Mouse (Mus musculus) spleen, adult 10 weeks (tissue): Measurements from ENCODE around the gene Gm10563. TPM values are rescaled to one million over a fixed set of nuclear protein-coding genes. Genes with fewer than 3 reads are reported as not detected.

ENCODE experiments used
- polyA plus RNA-seq: library from polyadenylated mRNA; stranded (reverse); fragments of 350-450 nt; fragmentation: Illumina TruSeq; extraction: RNeasy Lipid Tissue Mini Kit (QIAGEN cat#74804); gene quantifications from one replicate; pipeline ENCODE4 v1.2.3, GENCODE M21; 2015; ENCODE audit warnings: low replicate concordance; ENCODE audit not compliant: insufficient read depth

Gm10563 gene
- polyA plus RNA-seq: not detected

DNA sequence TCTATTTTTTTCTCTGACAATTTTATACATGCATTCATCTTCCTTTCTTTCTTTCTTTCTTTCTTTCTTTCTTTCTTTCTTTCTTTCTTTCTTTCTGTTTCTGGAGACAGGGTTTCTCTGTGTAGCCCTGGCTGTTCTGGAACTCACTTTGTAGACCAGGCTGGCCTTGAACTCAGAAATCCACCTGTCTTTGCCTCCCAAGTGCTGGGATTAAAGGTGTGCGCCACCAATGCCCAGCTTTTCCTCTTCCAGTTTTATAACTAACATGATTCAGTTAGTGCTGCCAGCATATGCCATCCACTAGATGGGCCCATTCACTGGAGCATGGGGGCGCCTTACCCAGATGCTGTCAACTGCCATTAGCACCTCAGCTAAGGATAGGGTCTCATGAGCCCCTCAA is at the start of gene Gm10563:
Gm10563 (minus strand) TSS at position 101 of the 400 bp plus-strand sequence.

DNA sequence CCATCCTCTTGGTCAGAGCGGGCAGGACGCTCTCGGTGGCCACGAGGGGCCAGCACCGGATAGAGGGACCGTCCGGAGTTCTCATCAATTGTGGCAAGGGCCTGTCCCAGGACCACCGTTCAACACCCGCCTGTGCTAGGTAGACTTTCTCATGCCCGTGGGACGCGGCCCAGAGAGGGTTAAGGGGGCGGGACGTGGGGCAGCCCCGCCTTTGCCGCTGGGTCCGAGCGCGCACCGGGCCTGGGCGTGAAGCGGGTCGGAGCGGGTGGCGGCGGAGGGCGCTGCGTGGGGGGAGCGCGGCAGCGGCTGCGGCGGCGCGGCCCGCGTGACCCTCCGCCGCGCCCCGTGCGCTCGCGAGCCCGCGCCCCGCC is 48.9 kb upstream of the Gm10563 start, which contains the start of gene Fndc10:
Fndc10 (plus strand) TSS at position 232 of the 371 bp plus-strand sequence.

DNA sequence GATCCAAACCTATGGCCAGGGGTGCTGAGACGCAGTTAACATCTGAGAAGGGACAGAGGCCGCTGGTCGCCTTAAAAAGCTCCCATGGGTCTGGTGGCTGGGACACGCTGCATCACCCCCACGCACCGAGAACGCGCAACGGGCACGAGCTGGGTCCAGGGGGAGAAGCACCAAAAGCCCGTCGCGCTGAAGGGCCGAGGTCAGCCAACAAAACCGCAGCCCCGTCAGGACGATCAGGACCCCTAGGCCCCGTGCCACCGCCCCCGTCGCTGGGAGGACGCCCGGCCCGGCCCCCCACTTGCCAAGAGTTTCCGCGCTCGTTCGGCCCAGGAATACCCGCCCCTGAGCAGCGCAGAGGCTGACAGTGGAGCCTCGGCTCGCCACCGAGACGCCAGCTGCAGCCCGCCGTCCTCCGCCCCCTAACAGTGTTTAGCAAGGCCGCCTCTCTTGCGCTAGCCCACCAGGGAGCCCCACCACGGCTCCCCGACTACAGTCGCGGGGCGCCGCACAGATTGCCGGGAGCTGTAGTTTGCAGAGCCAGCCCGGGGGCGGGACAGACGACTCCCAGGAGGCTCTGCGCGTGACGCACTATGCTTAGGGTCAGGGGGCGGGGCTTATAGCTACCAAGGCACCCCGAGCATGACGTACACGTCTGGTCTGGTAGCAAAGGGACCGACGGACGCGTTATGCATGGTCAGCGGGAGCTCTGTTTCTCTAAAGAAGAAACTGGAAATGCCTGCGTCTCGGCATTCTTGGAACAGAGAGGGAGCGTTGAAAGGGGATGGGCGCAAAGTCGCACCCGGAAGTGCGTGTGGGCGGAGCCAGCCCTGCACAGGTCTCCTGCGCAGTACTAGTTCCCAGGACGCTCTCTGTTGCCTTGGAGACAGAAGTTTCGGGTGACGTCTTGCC is 23.7 kb upstream of the Gm10563 start, which contains the start of gene Mib2:
Mib2 (minus strand) TSS at position 510 of the 909 bp plus-strand sequence.

DNA sequence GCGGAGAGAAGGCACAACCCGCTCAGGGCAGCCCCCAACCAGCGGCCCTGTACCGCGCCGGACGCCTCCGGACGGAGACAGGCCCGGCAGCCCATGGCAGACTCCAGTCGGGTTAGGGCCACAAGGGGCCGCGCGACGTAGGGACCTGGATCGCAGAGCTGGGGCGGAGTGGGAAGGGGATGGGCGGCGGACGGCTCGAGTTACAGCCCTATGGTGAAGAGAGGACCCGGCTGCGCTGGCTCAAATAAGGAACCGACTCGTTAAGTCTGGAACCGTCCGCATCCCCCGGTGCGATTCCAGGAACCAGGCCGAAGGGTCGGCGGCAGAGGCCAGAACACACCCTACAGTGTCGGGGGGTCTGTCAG is 7.9 kb upstream of the Gm10563 start, which contains the start of gene Mmp23:
Mmp23 (minus strand) TSS at position 299 of the 365 bp plus-strand sequence.

DNA sequence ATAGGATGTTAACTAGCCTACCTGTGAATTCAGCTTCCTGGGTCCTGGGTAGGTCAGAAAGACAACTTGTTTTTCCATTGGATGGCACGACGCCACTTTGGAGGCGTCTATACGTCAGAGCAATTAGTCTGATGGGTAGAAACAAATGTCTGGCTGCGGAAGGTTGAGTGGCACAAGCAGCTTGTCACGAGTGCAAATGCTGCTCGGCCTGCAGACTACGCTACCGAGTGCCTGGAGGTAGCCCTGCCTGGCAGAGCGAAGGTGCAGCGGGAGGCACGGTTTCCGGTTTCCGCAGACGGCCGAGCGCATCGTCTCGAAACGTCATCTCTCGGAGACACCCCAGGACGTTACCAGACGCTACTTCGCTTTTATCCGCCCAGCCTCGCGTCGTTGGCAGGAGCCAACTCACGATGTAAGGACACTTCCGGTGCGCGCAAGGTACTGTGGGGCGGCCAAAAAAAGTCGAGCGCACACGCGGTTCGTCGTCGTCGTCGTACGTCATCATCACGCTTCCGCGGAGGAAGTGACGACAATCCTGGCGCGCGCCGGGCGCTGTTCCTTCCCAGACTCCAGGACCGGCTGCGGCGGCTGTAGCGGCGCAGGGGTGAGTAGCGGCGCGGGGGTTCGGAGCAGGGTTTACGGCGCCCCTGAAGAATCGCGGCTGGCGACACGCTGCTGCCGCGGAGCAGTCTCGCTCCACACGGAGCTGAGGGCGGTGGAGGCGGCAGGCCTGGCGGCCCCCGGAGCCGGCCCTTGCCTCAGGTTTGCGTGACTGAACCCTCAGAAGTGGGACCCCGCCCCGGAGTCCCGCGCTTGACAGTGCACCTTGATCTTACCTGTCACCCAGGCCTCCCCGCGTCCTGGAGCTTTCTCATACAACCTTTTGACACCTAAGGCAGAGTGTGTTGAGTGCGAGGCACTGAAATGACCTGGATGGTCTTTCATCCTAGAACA is 20.6 kb downstream of the Gm10563 start, which contains the start of gene Cdk11b:
Cdk11b (plus strand) TSS at position 517 of the 954 bp plus-strand sequence.

DNA sequence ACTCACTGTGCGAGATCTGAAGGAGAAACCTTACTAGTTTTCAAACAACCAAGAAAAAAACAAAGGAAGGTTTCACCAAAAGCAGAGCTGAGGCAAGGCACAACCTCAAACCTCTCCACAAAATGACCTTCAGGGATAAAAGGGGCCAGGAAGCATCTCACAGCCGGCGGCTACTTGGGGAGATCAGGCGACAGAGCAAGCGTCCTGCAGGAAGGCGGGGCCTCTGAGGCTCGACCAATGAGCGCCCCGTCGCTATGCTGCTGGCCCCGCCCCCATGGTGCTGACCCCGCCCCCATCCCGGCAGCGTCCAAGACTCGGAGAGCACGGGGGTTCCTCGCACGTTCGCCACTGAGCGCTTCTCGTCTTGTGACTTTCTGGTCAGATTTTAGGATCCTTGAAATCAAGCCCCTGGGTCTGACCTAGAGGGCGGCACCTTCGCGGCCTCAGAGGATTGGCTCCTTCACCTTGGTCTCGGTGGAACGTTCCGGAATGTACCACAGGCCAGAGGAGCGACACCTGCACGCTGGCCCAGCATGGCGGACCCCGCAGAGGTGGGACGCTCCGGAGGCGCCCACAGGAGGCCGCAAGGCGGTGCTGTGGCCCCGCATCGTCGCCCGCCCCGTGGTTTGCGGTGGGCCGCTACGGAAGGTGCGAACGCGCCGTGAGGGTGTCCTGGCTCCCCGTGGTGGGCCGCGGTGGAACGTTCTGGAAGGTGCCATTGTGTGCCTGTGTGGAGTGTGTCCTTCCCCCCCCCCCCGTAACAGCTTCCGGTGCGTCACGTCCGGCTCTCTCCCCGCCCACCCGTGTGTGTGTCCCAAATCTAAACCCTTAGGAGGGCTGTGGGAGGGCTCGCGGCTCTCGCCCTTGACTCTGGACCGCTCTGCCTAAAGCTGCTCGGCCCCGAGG is 43.9 kb downstream of the Gm10563 start, which contains the start of gene Slc35e2:
Slc35e2 (plus strand) TSS at position 326 of the 906 bp plus-strand sequence.

Other genes with a start within 250 kb of the Gm10563 start
- gene Gabrd, start 247.3 kb downstream of the Gm10563 start, polyA plus RNA-seq: 0.12 TPM
- gene Cfap74, start 236.2 kb downstream of the Gm10563 start, polyA plus RNA-seq: 1.6 TPM
- not detected for gene Tmem52, start 176.3 kb downstream of the Gm10563 start, polyA plus RNA-seq
- 295 TPM for gene Gnb1, start 154.0 kb downstream of the Gm10563 start, polyA plus RNA-seq
- 93.5 TPM for gene Nadk, start 83.0 kb downstream of the Gm10563 start, polyA plus RNA-seq
- 17.5 TPM for gene Slc35e2, start 44.0 kb downstream of the Gm10563 start, polyA plus RNA-seq
- gene Cdk11b, start 20.6 kb downstream of the Gm10563 start, polyA plus RNA-seq: 181 TPM
- 16.7 TPM for gene Mmp23, start 8.0 kb upstream of the Gm10563 start, polyA plus RNA-seq
- gene Mib2, start 23.8 kb upstream of the Gm10563 start, polyA plus RNA-seq: 9.6 TPM
- 2.5 TPM for gene Fndc10, start 48.9 kb upstream of the Gm10563 start, polyA plus RNA-seq
- 94.7 TPM for gene Ssu72, start 59.4 kb upstream of the Gm10563 start, polyA plus RNA-seq
- gene Tmem240, start 89.4 kb upstream of the Gm10563 start, polyA plus RNA-seq: 0.23 TPM
- gene Atad3a, start 115.7 kb upstream of the Gm10563 start, polyA plus RNA-seq: 36.8 TPM
- 4.0 TPM for gene Vwa1, start 129.3 kb upstream of the Gm10563 start, polyA plus RNA-seq
- 0.36 TPM for gene Tmem88b, start 140.5 kb upstream of the Gm10563 start, polyA plus RNA-seq
- not detected for gene Ankrd65, start 145.0 kb upstream of the Gm10563 start, polyA plus RNA-seq
- 90.9 TPM for gene Mrpl20, start 157.5 kb upstream of the Gm10563 start, polyA plus RNA-seq
- gene Ccnl2, start 167.1 kb upstream of the Gm10563 start, polyA plus RNA-seq: 184 TPM
- 43.8 TPM for gene Aurkaip1, start 185.9 kb upstream of the Gm10563 start, polyA plus RNA-seq
- gene Mxra8, start 194.3 kb upstream of the Gm10563 start, polyA plus RNA-seq: 84.4 TPM
- gene Dvl1, start 202.0 kb upstream of the Gm10563 start, polyA plus RNA-seq: 13.7 TPM
- 0.52 TPM for gene Tas1r3, start 218.0 kb upstream of the Gm10563 start, polyA plus RNA-seq
- gene Cptp, start 224.0 kb upstream of the Gm10563 start, polyA plus RNA-seq: 5.6 TPM
- 31.0 TPM for gene Ints11, start 224.1 kb upstream of the Gm10563 start, polyA plus RNA-seq
- gene Pusl1, start 246.4 kb upstream of the Gm10563 start, polyA plus RNA-seq: 12.9 TPM
- gene Acap3, start 246.4 kb upstream of the Gm10563 start, polyA plus RNA-seq: 11.1 TPM